Mouse (Mus musculus) stomach, embryonic 16.5 days (tissue): ENCODE data around the gene Tbx4. TPM values are rescaled to one million over a fixed set of nuclear protein-coding genes. Genes with fewer than 3 reads are reported as not detected.
A peak's percentile ranks its signal among the peaks of the same experiment; 100 is the strongest.

Experiments used
- ATAC-seq: fragments of 200-750 bp; cut with Nextera tagmentation; 2 replicates; pipeline ENCODE4 v1.8.0; 2017; ENCODE audit warnings: moderate number of reproducible peaks, moderate TSS enrichment; ENCODE audit not compliant: insufficient read depth, low FRiP score
- H3K27ac ChIP-seq: fragments of 300-500 bp; sonication (generic); 2 replicates; pipeline ENCODE4 v1.5.1; 2014; ENCODE audit warnings: low read length
- H3K27me3 ChIP-seq: fragments of 300-500 bp; sonication (generic); 2 replicates; pipeline ENCODE4 v1.6.1; 2014; ENCODE audit warnings: low read length, control low read depth, mixed read lengths; ENCODE audit not compliant: control insufficient read depth, insufficient read depth
- H3K36me3 ChIP-seq: fragments of 300-500 bp; sonication (generic); 2 replicates; pipeline ENCODE4 v1.6.1; 2014; ENCODE audit warnings: low read length; ENCODE audit not compliant: control insufficient read depth, insufficient read depth
- H3K4me1 ChIP-seq: fragments of 300-500 bp; sonication (generic); 2 replicates; pipeline ENCODE4 v1.6.1; 2014; ENCODE audit warnings: low read length, control low read depth, mixed read lengths; ENCODE audit not compliant: control insufficient read depth, insufficient read depth
- H3K4me2 ChIP-seq: fragments of 300-500 bp; sonication (generic); 2 replicates; pipeline ENCODE4 v1.6.1; 2014; ENCODE audit warnings: low read depth, low read length, mixed read lengths
- H3K4me3 ChIP-seq: fragments of 300-500 bp; sonication (generic); replicated peaks from 2 replicates; pipeline ENCODE4 v1.5.1; 2014; ENCODE audit warnings: mild to moderate bottlenecking, low read length
- H3K9ac ChIP-seq: fragments of 300-500 bp; sonication (generic); 2 replicates; pipeline ENCODE4 v1.6.1; 2014; ENCODE audit warnings: low read length
- H3K9me3 ChIP-seq: fragments of 300-500 bp; sonication (generic); replicated peaks from 2 replicates; pipeline ENCODE4 v1.6.1; 2016; ENCODE audit warnings: low read length, control low read depth; ENCODE audit not compliant: control insufficient read depth
- WGBS: fragments of 180-500 bp; shearing (Covaris S2); extraction: QIAGEN DNeasy Blood & Tissue Kit; methylation state at CpG from one replicate; pipeline ENCODE4 v1.1.7; 2014; 5-methylcytosine and 5-hydroxymethylcytosine counted together
- polyA plus RNA-seq: library from polyadenylated mRNA; unstranded; fragments of >200 nt; fragmentation: Nextera tagmentation; extraction: Ambion mirVana; gene quantifications from 2 replicates; pipeline ENCODE4 v1.2.1, GENCODE M21; 2015

The Tbx4 gene
- polyA plus RNA-seq, 1 experiment from 2014 or later: 0.17 TPM

DNA sequence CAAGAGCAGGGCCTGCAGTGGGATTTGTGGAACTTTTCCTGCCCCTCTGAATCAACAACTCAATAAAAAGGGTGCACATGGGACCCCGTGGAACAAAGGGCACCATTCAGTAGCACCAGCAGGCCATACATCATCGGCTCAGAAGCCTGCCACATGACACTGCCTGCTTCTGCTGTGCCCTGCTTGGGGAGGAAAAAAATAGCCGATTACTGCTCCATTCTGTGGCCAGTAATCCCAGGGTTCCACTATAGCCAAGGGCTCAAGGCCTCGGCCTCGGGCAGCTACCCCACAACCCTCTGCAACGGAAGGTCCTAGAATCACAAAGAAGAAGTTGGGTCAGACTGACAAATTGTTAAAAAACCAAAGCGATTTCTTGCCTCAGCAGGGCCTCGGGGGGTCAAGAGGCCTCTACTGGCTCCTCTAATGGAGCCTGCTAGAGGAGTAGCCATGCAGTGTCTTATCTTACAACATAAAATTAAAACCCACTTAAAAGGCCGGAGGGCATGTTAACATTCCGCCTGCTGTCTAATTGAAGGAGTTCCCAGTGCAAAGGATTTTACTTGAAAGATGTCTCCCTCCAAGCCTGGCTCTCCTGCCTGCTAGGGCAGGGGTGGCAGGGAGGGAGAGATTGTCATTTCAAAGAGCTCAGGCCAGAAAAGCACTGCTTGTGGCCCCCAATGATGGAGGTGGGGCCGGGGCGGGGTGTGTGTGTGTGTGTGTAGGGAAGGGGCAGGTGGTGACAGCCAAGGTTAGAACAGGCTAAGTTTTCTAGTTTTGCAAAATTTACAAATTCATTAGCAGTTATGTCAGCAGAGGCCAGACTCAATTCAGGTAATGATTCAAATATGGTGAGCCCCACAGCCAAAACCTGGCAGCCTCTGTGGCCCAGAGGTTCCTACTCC is 31.1 kb downstream of the Tbx4 start:
- Histone ChIP-seq H3K9me3 (no peaks in the 10 kb centered on the region), H3K4me1 (no peaks in the 10 kb centered on the region), H3K4me3 (no peak overlapping the region), H3K27me3 (peaks cover 17% of the 10 kb centered on the region; the same call in 1 of the 2 replicates), H3K36me3 (no peaks in the 10 kb centered on the region), H3K9ac (no peak overlapping the region), H3K4me2 (no peak overlapping the region), H3K27ac (no peak overlapping the region)
- peak; percentile 47; the same call in 1 of the 2 replicates for ATAC-seq
- WGBS: 49% methylated on average over 12 of the region's 12 CpGs

DNA sequence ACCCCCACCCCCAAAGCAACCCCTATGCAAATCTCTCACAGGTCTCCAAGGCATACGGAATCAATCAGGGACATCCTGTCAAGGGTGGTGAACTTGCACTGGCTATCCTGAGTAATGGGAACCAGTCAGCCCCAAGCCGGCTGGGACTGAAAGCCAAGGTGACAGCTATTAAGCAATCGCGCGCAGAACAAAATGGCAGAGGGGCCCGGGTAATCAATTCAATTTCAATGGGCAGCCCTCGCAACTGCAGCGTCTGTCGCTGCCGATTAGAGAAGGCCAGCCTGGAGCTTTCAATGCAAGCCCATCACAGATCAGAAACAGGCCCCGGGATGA is 31.7 kb downstream of the Tbx4 start:
- Histone ChIP-seq H3K27me3 (peaks cover 17% of the 10 kb centered on the region; the same call in 1 of the 2 replicates), H3K4me1 (no peaks in the 10 kb centered on the region), H3K9me3 (no peaks in the 10 kb centered on the region), H3K4me3 (no peak overlapping the region), H3K9ac (no peak overlapping the region), H3K4me2 (no peak overlapping the region), H3K27ac (no peak overlapping the region), H3K36me3 (no peaks in the 10 kb centered on the region)
- WGBS: 25% methylated on average over 11 of the region's 11 CpGs
- ATAC-seq: no peak

DNA sequence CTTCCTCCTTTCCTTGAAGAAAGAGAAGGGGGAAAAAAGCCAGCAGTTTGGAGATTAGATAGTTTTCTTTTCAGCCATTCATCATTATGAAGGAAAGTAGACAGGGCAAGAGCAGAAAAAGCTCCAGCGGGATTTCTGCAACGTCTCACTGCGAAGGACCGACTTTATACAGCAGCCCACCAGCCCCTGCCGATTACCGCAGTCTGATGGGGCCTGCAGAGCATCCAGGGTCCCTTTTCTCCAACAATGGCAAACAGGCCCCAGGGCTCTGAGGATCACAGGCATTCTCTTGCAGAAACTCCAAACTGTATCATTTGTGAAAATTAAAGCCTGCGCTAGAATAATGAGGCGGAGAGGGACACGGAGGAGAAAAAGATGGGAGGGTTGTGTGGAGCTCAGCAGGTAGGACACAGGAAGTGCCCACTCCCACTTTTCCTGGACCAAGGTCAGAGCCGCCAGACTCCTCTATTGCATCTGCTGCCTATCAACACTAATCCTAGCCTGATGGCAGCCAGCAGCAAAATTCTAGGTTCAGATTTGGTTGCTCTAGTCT is 32.2 kb downstream of the Tbx4 start:
- Histone ChIP-seq H3K4me3 (no peak overlapping the region), H3K27me3 (peaks cover 19% of the 10 kb centered on the region; the same call in 1 of the 2 replicates), H3K4me1 (no peaks in the 10 kb centered on the region), H3K9me3 (no peaks in the 10 kb centered on the region), H3K27ac (no peak overlapping the region), H3K9ac (no peak overlapping the region), H3K36me3 (no peaks in the 10 kb centered on the region), H3K4me2 (no peak overlapping the region)
- WGBS: 49% methylated on average over 10 of the region's 10 CpGs
- ATAC-seq: no peak

DNA sequence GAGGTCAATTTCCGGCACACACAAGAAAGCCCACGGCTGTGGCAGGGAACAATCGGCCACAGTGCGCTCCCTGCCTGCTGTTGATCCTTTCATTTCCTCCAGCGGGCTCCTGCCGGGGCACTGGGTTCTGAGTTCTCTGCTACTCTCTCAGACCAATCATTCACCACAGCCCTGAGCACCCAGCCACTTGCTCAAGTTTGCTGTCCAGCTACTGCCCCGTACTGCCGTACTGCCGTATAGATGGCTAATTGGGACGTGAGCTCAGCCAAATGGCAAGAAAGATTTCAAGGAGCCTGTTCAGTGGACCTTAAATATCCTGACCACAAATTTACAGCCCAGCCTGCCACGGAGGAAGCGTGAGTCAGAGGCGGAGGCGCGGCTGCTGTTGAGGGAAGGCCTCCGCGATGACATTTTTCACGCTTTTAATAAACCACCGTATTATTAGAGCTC is 39.1 kb downstream of the Tbx4 start:
- WGBS: 7% methylated on average over 19 of the region's 19 CpGs
- Histone ChIP-seq H3K27me3 (peaks cover 47% of the 10 kb centered on the region), H3K4me3 (peak overlapping the region; percentile 33), H3K27ac (no peak overlapping the region), H3K9me3 (no peaks in the 10 kb centered on the region), H3K4me1 (0 out of 2 replicates have a peak, but pooled peaks cover 5% of the 10 kb centered on the region), H3K36me3 (no peaks in the 10 kb centered on the region), H3K9ac (no peak overlapping the region), H3K4me2 (peak overlapping the region; percentile 42)
- ATAC-seq: no peak

DNA sequence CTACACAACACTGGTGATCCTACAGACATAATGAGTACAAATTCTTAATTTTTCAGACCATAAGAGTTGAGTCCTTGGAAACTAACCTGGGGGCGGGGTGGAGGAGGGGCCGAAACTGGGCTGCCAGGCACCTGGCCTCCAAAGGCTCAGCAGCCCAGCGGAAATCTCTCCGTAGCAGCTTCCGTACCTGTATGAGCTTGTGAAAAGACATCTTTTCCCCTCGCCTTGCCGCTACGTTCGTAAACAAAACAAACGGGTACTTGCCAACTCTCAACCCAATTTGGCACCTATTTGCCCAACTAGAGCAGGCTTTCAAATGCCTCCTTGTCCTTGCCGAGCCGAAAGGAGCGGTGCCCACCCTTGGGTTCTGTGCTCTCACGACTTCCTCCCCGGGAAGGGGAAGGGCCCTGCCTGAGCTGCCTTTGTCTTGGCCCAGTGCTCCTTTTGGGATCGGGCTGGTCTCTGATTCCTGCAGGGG is 40.1 kb downstream of the Tbx4 start:
- H3K4me1 ChIP-seq: 0 out of 2 replicates have a peak, but pooled peaks cover 5% of the 10 kb centered on the region
- no peak overlapping the region for H3K9ac ChIP-seq
- H3K4me3 ChIP-seq: peak overlapping the region; percentile 27
- WGBS: 12% methylated on average over 16 of the region's 16 CpGs
- H3K27ac ChIP-seq: no peak overlapping the region
- H3K4me2 ChIP-seq: peak overlapping the region; percentile 49
- ATAC-seq: no peak
- H3K36me3 ChIP-seq: no peaks in the 10 kb centered on the region
- peaks cover 41% of the 10 kb centered on the region for H3K27me3 ChIP-seq
- H3K9me3 ChIP-seq: no peaks in the 10 kb centered on the region

DNA sequence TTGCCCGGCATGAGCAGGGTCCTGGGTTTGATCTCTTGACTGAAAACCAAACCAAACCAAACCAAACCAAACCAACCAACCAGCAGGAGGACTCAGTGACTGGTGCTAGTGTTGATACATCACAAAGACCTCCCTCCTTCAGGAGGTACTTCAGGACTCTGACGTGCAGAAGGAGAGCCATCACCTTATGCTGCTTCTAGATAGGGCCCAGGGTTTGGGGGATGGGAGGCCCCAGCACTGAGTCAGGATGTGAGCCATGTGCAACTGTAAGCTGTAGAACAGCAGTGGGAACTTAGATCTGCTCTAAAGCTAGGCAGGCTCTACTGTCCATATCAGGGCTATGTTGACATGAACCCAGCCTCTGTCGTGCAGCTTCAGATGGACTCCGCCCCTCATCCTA is 41.9 kb downstream of the Tbx4 start:
- peaks cover 38% of the 10 kb centered on the region for H3K27me3 ChIP-seq
- WGBS: 70% methylated on average over 4 of the region's 4 CpGs
- no peak overlapping the region for H3K9ac ChIP-seq
- ATAC-seq: no peak
- no peaks in the 10 kb centered on the region for H3K36me3 ChIP-seq
- H3K9me3 ChIP-seq: no peaks in the 10 kb centered on the region
- no peak overlapping the region for H3K27ac ChIP-seq
- H3K4me2 ChIP-seq: no peak overlapping the region
- H3K4me1 ChIP-seq: 0 out of 2 replicates have a peak, but pooled peaks cover 5% of the 10 kb centered on the region
- H3K4me3 ChIP-seq: no peak overlapping the region

DNA sequence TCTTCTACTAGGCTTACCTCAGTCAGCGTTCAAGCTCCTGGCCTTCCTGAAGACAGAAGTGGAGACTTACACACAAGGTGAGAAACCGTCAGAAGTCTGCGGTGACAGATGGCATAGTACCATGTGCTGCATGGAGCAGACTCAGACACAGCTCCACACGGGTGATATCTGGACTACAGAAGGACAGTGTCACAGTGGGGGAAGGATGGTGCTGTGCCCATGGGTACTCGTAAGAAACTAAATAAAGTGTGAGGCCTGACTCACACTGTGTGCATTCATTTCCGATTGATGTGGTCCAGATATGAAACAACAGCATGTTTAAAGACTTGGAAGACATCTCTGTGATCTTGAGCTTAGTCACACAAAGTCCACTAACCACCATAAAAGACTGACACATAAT is 43.4 kb downstream of the Tbx4 start:
- no peak for ATAC-seq
- H3K36me3 ChIP-seq: no peaks in the 10 kb centered on the region
- H3K27ac ChIP-seq: no peak overlapping the region
- H3K9me3 ChIP-seq: no peaks in the 10 kb centered on the region
- no peak overlapping the region for H3K9ac ChIP-seq
- H3K4me3 ChIP-seq: no peak overlapping the region
- H3K4me2 ChIP-seq: no peak overlapping the region
- peaks cover 24% of the 10 kb centered on the region for H3K27me3 ChIP-seq
- H3K4me1 ChIP-seq: 0 out of 2 replicates have a peak, but pooled peaks cover 5% of the 10 kb centered on the region
- WGBS: 85% methylated on average over 6 of the region's 6 CpGs

DNA sequence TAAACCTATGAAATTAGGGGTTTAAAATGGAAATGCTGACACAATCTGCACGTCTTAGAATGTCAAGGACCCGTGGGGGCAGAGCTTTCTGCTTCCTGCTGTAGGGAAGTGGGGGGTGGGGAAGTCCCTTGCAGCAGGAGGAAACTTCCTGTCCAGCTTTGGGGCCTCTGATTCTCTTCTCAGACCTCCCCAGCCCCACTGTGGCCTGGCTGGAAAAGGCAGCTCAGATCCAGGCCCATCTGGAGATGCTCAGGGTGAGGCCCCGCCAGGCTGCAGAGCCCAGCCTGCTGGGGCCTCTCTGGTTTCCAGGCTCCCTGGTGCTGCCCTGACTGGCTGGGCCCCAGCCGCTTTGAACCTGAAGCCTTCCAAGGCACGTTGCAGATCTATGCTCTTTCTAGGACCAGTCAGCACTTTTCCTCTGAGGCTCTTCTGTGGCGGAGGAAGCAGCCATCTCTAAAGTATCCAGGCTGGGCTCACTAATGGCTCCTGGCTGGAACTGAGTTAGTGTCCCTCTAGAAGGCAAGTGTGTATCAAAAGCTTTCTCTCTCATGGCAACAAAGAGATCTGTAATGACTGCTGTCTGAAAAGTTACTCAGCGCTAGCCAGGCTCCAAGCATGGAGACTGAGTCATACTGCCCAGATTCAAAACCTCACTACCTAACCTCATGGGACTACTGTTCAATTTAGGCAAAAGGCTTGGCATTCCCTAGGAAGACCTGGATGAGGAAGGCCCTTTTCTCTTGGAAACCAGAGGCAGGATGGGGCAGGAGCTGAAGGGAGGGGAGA is 55.8 kb downstream of the Tbx4 start:
- H3K4me3 ChIP-seq: no peak overlapping the region
- H3K36me3 ChIP-seq: no peaks in the 10 kb centered on the region
- no peak; the same call in 1 of the 2 replicates for ATAC-seq
- no peaks in the 10 kb centered on the region for H3K9me3 ChIP-seq
- 0 out of 2 replicates have a peak overlapping the region, but pooled peaks have one; percentile 43 for H3K9ac ChIP-seq
- peak overlapping the region; percentile 29; the same call in 1 of the 2 replicates for H3K27ac ChIP-seq
- H3K4me1 ChIP-seq: peaks cover 5% of the 10 kb centered on the region; the same call in 1 of the 2 replicates
- WGBS: 36% methylated on average over 7 of the region's 7 CpGs
- H3K27me3 ChIP-seq: no peaks in the 10 kb centered on the region
- no peak overlapping the region for H3K4me2 ChIP-seq
